Mouse (Mus musculus): Measurements from ENCODE around the gene Plekhb1.

DNA sequence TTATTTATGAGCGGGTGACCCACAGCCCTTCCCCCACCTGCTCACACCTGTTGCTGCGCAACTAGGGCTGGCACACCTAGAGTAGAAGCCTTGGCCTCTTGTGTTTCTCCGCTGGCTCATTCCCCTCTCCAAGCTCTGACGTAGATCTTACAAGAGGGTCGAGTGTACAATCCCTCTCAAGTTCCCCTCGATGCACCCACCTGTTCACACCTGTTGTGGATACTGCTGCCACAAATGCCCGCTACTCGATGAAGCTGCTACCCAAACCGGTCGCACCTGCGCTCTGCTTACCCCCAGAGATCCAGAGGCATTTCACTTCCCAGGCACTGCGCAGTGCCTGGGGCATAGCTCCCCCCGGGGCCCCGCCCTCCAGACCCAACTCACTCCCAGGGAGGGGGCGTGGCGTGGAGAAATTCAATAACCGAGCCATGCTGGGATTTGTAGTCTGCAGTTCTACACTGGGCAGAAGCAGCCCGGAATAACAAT, 4.1 kb downstream of the Plekhb1 start:
- no peak for TF ChIP-seq CTCF (IDR thresholded peaks at IDR 0.05; ENCODE audit: low read depth)
- TF ChIP-seq EP300 (IDR thresholded peaks at IDR 0.05; ENCODE audit: low read depth), result no peak

All from heart, postnatal 0 days (tissue).